Mouse (Mus musculus) adrenal gland, adult 8-10 months (tissue): Measurements from ENCODE around the gene Map3k20. TPM values are rescaled to one million over a fixed set of nuclear protein-coding genes. Genes with fewer than 3 reads are reported as not detected.

Source experiments
- DNase-seq: peaks from one replicate; pipeline ENCODE4 v3.0.0; 2022
- total RNA-seq, 4 experiments: library from RNA; stranded (reverse); gene quantifications; 2 replicates each; pipeline ENCODE4 v1.2.4; 2022

The Map3k20 gene
- total RNA-seq, 4 experiments from 2014 or later = 30.6 to 46.2 (median 35.6) TPM

DNA sequence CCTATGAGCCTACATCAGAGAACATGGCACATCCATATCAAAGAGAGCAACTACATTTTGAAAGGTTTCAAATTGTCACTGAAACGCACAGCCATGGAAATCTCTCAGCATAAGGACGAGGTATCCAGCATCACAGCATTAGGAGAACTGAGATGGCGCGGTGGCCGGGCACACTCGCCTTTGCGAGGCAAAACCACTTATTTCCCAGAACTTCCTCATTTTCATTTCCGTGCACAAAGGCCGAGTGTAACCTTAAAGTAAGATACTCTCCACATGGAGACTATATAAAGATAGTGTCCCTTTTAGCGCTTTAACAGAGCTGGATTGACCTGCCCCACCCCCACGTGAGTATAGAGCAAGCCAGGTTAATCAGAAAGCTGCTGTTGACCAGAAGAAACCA lies 94.0 kb downstream of the Map3k20 start:
- DNase-seq = no peak

DNA sequence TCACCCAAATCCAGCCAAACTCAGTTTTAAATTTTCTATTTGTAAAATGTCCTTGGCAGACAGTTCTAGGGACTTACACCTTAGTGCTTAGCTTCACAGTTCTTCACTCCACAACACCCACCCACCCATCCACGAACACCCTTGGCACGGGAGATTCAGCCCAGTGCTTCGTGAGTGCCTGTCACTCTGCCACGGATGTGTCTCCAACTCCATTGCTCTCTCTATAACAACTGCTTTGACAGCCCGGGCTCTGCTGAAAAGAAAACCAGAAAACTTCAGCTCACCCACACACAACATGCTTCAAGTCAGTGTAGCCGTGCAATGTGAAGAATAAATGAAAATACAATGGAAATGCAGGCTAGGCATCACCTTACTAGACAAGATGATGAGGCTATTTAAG lies 97.2 kb downstream of the Map3k20 start:
- DNase-seq = no peak

DNA sequence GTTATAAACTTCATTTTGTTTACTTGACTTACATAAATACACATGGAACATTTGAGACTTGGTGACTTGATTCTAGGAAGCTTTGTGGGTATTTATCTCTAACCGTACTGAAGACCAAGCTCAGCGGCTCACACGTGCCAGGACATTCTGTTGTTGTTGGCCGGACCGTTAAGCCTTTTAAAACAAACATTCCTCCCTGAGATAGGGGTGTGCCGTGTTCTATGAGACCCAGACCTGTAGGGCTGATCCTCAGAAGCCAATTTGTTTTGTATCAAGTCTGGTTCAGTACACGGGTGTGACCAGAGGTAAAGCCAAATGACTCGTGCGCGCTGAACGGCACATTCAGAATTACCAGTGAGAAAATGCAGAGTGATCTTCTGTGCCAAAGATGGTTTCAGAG lies 97.9 kb downstream of the Map3k20 start:
- no peak for DNase-seq

DNA sequence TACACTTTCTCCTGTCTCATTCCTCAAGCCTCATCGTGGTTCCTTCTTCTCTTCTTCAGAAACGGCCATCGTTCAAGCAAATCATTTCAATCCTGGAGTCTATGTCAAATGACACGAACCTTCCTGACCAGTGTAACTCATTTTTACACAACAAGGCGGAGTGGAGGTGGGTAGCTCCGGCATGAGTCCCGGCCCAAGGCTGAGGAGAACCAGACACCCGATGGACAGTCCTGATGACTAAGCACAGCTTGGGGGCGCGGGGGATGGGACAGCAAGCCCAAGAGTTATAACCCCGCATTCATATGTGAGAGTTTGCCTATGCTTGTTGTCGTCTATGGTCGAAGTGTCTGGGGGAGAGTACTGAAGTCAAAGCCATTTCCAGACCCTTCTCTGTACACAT lies 104.0 kb downstream of the Map3k20 start:
- DNase-seq = peak; percentile 38

DNA sequence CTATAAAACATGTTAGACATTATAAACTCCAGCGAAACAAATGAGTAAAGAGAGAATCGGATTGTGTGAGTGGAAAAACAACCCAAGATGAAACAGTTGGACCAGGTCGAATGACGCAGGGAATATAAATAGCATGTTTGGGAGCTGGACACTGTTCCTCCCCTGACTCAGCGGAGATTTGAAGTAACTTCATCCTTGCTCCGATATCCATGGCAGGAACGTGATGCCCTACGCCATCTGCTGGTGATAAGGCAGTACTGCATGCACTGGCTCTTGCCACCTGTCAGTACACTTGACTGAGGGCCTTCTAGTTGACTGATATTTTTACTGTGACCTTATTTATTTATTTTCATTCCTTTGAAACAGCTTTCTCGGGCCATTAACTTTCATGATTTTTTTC lies 104.5 kb downstream of the Map3k20 start:
- peak; percentile 83 for DNase-seq

DNA sequence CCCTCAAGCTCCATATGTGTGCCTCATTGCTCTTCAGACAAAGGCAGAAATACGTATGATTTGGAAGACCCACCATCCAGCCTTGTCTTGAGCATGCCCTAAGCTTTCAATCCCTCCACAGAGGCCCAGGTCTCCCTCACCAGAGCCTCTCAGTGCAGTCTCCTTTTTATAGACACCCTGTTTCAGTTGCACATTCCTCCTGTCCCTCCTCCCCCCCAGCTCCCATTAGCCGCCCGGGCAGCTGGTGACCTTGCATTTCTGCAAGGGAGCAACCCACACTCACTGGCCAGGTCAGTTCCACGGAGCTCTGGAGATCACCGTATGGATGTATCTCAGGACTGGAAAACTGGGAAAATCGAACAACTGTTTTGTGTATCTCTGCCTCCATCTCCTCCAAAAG lies 105.0 kb downstream of the Map3k20 start:
- DNase-seq = peak; percentile 34

DNA sequence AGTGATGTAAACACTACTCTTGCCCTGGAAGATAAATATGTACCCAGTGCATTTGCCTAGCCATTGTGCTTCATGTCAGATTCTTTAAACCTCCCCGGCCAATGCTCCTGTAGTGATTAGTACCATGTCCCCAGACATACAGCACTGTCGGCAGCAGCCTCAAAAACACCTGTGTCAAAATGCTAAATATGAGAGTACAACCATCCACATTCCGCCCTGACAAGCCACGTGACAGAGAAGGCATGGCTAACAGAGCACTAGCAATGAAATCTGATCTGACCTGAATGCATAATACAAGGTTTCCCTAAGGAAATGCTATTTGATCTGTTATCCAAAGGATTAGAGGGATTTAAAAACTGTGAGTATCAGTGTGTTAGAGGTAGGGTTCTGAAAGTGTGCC lies 105.6 kb downstream of the Map3k20 start:
- DNase-seq = no peak

DNA sequence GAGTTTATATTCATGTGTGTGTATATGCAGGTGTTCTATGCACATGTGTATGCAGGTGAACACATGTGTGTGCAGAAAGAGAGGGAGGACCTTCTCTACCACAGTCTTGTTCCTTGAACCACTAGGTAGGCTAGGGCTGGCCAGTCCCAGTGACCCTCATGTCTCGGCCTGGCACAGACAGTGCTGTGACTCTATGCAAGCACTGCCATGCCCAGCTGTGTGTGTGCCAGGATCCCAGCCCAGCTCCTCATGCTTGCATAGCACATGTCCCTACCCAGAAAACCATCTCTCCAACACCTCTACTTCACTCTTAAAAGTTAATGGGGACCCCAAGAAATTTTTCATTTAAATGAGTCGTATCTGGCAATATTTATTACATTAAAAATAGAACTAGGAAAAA lies 106.3 kb downstream of the Map3k20 start:
- DNase-seq = no peak

DNA sequence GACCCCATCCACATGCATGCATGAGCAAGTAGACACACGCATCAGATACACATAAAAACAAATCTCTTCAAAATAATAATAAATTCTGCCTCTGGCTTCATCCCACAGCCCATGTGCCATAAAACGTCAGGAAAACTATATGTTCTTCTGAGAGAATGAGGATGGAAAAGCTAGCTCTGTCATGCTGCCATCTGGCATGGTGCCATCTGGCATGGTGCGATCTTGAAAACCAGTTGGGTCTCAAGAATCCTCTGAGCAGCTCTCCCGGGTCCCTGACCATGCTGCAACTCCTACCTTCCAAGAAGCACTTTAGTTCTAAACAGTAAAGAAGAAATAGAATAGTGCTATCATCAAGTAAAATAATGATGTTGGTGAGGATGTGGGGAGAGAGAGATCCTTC lies 106.9 kb downstream of the Map3k20 start:
- DNase-seq = no peak

DNA sequence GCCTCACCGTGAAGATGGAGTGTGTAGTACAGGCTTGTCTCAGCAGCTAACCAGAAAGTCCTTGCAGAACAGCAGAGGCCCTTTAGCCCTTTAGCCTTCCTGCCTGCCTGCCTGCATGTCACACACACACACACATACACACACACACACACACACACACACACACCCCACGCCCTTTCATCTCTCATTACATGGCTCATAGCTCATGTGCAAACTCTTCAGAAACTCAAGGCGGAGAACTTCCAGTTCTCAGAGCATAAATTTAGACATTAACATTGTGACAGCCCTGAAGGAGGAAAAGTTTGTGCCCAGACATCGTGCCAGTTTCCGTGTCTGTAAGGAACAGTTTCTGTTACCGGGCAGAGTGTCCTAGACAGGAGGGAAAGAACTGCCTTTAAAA lies 111.5 kb downstream of the Map3k20 start:
- DNase-seq = no peak

DNA sequence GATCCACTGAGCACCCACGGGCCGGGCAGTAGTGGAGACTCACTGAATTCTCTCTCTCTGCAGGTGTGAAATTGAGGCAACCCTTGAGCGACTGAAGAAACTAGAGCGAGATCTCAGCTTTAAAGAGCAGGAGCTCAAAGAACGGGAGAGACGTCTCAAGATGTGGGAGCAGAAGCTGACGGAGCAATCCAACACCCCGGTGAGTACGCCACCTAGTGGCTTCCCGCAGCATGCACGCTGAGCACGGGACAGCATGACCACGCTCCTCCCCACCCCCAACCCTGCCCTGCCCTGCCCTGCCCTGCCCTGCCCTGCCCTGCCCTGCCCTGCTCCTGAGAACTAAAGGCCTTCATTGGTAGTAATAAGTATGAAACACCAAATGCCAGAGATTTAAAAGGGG lies 112.8 kb downstream of the Map3k20 start:
- peak; percentile 58 for DNase-seq

DNA sequence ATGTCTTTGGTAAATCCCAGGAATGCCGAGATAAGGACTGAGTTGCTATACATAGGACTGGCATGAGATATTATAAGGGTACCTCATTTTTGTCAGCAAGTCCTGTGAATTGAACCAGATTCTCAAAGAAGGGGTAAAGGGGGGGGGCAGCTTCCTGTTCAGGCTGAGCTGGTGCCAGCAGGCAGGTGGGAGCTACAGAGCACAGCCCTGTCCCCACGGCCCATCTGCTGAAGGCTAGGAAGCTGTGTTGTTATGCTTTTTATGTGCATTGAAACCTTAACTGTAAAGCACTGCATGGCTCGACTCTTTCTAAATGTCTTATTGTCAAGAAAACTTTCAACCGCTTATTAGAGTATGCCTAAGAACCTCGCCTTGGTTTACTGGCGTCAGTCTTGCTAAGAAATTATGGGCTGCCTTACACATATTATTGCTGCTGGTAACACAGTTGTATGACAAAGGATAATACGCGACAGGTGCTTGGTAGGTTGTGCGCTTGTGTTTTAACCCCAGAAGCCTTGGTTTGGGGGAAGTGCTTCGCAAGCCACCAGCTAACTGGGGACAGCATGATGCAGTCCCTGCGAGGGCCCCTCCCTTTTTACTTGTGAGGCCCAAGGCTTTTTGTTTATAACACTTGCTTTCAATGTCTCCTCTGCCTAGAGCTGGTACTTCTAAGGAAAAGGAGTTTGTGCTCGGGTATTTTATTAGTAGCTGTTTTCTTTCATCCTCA lies 114.2 kb downstream of the Map3k20 start:
- no peak for DNase-seq

DNA sequence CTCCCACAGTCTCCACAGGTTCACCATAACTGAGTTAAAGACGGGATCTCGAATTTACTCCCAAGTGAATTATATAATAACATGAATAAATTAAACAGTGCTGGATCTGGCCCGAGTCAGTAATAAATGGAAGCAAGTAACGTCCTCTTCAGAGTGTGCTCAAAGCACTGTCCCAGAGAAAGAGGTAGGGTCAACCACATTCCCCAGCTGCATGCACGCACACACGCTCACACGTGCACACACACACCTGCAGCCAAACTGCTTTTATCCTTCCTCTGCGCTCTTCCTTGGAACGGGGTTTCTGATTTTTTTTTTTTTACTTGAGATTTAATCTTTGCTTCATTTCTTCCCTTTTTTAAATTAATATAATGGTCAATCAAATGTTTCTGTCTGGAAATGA lies 115.9 kb downstream of the Map3k20 start:
- DNase-seq = no peak

DNA sequence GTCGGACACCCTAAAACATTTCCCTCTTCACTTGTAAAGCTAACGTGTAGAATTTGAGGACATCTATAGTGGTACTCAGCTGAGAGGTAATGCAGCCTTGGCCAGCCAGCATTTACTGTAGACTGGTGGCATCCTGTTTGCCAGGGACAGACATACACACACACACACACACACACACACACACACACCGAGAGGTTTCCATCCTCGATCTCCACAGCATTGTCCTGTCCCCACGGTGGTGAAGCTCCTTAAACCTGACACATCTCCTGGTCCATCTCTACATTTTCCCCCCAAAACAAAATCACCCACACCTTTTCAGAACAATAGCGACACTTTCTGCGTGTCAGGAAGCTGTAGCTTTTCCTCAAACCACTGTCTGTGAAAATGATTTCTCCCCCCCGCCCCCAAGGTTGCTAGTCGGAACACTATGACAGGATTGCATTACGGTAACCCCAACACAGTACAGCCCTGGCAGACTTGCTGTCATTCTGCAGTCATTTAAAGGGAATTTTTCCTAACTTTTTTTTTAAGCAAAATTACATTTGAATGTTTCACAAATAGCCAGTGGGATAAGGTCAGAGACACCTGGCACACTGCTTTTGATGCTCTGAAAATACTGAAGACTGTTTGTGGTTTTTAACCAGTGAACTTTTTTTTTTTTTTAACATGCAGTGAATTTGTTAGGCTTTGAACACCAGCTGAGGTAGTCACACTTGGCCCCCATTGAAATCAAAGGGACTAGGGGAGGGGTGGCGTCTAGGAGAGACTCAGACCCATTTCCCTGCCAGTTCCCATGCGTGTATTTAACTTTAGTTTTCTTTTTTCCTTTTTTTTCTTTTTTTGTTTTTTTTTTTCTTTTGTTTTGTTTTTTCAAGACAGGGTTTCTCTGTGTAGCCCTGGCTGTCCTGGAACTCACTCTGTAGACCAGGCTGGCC lies 120.5 kb downstream of the Map3k20 start:
- DNase-seq = no peak

DNA sequence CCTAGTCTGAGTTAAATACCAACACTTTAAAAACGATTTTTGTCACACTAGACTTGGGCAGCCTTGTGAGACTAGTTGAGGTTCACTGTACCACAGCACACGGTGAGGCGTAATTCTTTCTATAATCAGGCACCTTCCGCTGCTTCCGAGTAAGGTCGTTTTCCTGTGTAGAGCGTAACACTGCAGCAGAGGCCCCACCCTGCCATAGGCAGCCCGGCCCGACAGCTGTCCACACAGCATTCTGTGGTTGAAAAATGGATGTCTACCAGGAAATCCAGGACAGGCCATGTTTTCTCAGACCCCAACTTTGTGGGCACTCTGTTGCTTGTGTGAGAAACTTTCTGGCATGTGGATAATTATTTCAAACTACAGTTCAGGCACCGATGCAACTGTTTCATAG lies 121.3 kb downstream of the Map3k20 start:
- DNase-seq = no peak

DNA sequence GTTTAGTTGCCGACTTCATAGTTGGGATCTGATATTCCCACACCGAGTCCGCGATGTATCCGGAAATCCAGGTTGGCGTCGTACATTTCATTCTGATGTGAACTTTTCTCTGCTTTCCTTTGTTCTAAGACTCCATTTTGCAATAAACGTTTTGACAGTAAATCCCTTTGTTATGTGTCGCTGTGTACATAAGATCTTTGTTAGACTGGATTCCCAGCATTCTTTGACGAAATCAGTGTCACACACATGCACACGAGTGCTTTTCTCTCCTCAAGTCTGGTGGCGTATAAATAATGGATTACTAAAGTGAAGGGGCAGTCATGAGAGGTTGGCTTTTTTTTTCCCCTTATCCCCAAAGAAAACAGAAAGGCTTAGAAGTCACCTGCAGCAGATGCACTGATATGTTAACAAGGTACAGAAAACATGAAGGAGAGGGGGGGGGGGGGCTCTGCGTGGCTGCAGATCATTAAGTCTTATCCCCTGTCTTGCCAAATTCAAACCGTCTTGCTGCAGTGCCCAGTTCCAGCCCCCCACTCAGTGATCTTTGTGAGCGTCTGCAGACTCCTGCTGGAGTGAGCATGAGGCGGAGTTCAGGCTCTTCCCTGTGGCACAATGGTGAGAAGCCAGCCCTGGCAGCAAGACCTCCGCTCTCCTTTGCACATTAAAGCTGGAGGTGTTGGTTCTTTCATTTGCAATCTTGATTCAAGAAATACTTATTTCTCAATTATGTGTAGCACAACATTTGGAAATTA lies 122.1 kb downstream of the Map3k20 start:
- no peak for DNase-seq

DNA sequence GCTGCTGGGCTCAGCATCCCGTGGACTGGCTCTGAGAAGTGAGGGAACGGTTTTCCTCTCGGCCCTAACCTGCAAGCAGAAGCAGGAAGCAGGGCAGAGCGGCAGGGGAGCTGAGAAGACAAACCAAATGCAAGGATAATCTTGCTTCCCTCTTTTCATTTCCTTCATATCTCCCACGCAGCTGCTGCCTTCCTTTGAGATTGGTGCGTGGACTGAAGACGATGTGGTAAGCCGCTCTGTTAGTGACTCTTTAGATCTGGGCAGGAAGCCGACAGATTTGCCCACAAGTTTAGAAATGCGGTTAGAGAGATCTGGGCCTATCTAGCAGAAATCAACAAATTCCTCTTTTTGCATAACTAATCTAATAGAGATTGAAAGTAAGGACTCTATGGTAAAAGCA lies 124.5 kb downstream of the Map3k20 start:
- no peak for DNase-seq

DNA sequence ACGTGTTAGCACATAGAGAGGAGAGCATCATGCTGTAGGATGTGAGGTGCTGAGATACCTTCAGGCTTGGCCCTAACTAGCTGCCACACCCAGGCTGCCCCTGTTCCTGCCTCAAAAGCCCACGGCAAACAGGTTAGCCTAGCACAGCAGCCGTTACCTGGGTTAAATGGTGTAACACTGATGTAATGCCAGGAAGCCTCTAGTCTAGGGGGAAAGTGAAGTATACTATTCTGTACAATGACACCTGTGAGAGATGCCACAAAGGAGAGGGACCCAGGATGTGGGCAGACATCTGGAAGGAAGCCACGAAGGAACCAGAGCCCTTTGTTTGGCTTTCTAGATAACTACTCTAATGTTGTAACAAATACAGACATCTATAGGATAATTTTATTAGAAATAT lies 126.8 kb downstream of the Map3k20 start:
- DNase-seq = no peak

DNA sequence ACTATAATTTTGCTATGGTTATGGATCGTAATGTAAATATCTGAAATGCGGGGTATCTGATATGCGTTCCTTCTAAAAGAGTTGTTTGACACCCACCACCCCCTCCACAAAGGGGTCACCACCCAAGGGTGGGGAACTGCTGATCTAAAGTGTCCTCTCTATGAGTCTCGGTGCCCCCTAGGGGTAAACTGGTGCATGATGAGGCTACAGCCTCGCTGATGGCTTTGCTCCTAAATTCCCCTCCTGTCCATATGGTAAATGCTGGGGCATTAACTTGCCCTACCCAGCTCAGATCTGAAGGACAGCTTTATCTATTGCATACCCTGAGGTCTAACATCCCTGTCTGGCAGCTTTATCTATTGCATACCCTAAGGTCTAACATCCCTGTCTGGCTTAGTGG lies 130.0 kb downstream of the Map3k20 start:
- no peak for DNase-seq

DNA sequence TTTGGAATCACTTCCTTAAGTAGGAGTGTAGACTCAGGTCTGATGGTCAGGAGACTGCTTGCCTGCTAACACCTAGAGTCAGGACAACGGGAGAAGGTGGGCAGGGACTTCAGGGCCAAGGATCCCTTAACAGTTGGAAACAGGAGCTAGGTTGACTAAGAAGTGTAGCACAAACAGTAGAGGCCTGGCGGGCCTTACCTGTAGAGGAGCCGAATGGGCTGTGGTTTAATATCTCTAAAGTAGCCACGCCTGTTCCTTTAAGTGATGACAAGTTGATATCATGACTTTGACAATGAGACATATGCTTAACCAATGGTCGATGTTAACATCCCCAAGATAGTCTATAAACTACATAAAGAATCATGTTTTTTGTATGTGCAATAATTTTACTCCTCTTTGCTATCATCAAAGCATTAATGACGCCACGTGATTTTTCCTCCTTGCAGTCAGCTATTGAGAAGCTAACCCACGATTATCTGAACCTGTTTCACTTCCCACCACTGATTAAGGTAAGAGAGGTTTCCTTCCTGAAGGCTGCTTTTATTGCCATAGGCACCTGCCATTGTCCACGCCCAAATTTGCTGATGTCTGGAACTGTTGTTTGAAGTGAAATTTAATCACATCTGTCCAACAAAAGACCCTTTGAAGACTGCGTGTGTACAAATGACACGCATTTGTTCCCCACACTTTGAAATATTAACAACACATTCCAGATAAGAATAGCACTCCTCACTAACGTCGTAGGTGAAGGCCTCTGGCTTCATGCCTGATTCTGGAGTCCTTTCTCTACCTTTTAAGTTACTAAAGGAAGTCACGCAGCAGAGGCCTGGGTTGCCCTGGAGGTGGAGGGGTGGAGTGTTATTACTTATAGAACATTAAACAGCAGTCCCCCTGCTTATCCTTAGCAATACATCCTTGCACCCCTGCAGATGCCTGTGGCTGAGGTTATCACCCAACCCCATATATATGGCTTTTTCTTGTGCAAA lies 131.0 kb downstream of the Map3k20 start:
- DNase-seq = no peak

DNA sequence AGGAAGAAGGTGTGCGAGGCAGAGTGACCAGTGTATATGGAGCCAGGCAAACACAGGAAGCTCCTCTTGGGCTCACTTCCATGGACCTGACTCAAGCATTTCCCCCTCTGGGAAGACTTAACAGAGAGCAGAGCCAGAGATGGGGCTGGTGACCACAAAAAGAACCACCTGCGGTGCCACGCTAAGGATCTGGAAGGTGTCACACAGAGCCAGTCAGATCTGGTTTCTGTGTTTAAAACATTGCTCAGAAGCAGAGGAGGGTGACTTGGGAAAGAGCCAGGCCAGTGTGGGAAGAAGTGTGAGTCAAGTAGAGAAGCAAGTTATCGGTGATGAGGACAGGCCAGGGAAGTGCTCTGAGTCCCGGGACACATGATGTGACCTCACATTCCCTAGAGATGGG lies 135.1 kb downstream of the Map3k20 start:
- DNase-seq = no peak

DNA sequence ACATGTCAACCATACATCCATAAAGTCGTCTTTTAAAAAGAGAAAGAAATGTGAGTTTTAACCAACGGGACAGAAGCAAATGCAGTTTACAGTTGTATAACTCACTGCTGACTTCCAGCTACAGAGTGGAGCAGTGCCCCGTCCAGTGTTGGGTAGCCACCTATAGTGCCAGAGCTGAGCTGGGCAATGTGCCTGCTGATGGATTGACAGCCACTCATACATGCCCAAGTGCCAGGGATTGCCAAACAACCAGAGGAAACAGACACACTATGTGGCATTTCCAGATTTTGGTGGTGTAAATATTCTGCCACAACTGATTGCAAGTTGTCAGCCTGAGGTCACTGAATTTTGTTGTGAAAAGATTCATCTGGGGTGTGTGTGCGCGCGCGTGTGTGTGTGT lies 139.2 kb downstream of the Map3k20 start:
- no peak for DNase-seq
